Mouse (Mus musculus): Measurements from ENCODE around the gene Mybbp1a.
A peak's percentile ranks its signal among the peaks of the same experiment; 100 is the strongest.

Mybbp1a gene

DNA sequence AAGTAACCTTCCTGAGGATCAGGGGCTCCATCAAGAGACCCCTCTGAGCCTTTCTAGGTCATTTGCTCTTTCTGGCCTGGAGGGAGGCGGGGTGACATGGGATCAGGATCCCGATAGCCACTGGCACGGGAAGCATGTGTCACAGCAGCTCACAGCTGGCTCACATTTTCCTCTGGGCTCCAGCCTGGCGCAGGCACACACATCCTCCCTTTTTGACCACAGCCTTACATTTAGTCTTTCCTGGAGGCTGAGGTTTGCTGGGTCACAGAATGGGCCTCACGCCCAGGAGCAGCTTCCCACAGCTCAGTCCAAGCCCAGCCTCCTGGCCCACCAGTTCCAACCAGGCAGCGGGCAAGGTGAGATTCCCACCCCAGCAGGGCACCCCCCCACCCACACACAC, 37.1 kb downstream of the Mybbp1a start:
- peak; percentile 54 for DNase-seq (ENCODE audit: low spot score)

DNA sequence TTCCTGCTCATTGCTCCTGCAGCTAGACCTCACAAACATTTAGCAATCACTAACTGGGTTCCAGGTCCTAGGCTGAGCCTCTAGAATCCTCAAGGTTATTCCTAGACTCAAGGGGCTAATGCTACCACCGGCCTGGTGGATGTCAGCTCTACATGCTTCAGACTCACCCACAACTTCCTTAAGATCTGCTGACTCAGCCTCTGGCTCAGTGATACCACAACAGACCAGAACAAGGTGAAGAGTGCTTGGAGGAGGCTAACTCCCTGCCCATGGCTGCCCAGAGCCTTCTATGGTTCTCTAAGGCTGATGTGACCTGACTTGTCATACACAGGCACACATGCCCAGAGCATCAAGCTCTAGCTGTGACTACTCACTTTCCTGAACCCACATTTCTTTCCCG, 38.3 kb downstream of the Mybbp1a start:
- DNase-seq (ENCODE audit: low spot score), result no peak

DNA sequence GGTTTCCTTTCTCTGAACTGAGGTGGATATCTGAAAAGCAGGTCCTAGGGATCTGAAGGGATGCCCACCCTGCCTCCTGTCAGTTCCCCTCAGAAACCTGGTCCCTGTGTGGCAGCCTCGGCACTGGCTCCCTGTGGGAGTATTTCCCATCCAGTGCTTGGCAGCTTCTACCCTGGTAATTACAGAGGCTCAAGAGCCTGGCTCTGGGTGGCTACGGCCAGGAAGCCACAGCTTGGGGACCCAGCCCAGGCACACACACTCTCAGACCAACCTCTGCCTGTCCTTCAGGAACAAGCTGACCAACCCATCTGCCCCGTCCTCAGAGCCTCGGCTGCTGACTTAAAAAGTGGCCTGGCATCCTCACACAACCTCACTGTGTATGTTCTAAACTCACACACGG, 40.2 kb downstream of the Mybbp1a start:
- no peak for DNase-seq (ENCODE audit: low spot score)

DNA sequence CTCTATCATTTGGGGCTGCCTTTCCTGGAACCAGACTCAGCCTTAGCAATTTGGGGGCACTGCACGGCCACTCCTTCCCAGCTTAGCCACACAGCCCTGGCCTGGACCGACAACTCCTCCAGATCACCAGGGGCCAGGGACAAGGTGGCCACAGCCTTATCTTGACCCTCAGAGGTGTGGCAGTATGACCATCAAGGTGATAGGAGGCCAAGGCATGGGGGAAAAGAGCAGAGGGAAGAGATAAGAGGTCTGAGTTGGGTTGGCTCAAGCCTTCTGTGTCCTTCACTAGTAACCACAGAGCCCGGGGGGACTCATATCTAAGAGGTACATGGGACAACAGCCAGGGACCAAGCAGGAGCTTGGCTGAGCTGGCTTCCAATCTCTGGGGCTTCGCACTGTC, 40.8 kb downstream of the Mybbp1a start:
- DNase-seq (ENCODE audit: low spot score), result no peak

DNA sequence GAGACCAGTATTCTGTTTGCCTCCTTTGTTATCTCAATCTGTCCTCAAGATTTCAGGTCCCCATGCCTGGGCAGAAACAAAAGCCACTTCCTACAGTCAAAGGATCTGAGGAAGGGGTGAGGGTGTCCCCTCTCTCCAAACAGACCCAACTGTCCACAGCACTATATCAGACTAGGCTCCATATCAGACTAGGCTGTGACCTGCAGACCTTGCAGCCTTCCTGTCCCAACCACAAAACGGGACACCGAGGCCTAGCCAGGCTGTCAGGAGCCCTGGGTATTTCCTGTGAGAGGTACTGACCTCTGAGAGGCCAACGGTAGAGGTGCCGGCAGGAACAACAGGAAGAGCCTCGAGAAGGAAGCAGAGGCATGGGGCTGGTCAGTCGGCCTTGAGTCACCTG, 43.4 kb downstream of the Mybbp1a start:
- no peak for DNase-seq (ENCODE audit: low spot score)

DNA sequence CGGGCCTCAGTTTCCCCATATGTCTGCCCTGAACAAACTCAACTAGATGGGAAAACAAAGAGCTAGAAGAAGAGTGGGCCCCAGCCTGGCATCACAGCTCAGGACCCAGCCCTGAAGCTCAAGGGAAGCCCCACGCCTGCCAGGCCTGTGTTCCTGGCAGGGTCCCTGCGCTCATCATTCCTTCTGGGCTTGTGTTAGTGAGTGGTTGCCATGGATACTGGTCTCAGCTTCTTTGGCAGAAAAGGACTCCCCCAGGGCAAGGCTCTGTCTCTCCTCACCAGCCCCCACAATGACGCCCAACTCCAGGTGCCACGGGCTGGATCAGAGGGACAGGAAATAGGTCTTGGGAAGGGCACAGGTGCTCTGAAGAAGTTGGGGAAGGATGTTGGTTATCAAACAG, 44.0 kb downstream of the Mybbp1a start:
- no peak for DNase-seq (ENCODE audit: low spot score)

DNA sequence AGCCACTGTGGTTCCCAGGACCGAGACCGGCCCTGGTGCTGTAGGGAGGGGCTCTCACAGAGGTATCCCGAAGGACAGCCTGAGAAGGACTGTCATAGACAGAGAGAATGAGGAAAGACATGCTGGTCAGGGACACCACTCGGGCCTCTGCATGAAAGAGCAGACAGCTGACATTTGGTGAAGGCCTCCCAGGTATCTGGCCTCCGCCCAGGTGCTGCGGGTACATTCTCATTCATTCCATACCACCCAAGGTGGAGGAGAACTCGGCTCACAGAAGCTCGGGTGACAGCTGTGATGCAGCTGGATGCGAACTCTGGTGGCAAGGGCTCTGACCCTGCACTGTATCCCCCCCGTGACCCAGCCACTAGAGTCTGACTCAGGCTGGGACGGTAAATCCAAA, 44.8 kb downstream of the Mybbp1a start:
- DNase-seq (ENCODE audit: low spot score), result no peak

DNA sequence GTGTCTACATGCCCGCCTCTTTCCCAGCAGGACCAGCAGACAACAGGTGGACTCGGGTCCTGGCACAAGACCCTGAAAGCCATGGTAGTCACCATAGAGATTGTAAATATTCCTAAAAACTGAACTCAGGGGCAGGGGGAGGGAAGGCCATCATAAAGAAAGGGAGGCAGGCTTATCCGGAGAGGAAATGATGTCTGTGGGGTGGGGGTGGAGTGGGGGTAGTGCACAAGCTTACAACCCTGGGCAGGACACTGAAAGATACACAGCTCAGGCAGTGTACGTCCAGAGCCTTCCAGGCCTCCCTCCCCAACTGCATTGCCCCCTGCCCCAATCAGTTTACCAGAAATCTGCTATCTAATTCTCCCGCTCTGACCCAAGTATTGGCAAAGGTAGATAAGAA, 46.0 kb downstream of the Mybbp1a start:
- no peak for DNase-seq (ENCODE audit: low spot score)

DNA sequence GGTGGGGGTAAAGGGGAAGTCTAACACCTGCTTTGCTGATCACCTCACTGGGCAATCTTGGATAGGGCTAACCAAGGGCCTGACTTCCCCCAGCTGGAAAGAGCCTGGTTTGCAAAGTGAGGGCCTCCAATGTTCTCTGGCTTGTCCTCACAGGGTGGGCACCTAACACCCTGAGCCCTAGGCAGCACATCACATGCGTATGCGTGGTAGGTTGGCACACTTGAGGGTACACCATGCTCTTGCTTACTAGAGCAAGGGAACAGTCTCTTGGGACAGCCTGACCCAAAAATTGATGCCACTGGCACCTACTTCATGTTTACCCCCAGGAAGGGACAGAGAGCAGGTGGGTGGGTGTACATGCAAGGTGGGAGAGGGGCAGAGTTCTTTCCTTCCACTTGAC, 46.6 kb downstream of the Mybbp1a start:
- no peak for DNase-seq (ENCODE audit: low spot score)

DNA sequence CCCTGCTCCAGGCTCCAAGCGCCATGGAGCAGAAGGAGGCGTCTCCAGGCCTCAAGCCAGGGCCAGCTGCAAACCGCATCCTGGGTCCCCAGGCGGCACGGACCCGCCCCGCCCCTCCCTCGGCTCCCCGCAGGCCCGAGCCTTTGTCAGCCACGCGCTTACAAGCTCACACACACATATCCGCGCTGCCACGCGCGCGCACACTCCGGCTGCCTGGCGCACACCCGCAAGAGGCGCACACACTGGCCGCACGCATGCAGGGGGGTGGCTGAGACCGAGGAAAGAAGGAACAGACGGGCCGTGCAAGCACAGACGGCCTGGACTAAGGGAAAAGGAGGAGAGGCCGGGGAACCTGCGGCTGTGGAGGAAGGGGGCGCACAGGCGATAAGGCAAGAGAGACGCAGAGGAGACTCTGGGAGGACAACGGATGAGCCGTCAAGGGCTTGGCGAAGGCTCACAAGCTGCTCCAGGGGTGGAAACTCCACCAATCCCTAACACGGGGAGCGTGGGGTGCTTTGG, 47.7 kb downstream of the Mybbp1a start:
- no peak for DNase-seq (ENCODE audit: low spot score)

DNA sequence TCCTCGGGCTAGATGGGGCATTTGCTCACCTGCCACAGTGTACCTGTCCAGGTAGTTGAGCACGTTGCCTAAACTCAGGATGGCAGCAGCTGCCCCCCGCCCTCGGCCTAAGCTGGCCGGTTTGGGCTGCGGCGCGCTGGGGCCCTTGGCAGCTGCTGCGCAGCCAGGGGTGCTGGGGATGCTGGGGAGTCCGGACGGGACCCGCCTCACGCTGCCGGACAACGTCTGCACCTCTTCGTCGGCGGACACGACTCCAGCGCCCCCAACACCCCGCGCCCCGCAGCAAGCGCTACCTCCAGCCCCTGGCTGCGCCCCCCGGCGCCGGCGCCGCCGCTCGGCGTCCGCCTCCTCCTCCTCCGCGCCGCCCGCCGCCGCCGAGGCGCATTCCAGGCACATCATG, 48.2 kb downstream of the Mybbp1a start:
- DNase-seq (ENCODE audit: low spot score), result no peak

DNA sequence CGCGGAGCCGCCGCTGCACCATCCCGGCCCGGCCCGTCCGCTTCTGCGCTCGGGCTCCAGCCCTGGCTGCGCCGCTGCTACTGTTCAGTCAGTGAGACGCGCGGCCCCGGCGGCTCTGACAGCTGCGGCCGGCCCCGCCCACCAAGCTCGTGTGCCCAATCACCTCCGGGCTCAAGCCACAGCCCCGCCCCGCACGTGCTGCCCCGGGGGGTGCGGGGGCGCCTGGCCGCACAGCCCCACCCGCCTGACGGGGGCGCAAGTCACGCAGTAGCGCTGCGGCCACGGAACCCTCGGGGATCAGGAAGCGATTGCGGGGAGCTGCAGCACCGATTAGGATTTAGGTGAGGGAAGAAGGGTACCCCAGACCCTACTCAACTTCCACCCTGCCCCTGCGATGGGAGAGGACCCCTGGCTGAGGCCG, 48.7 kb downstream of the Mybbp1a start, which contains the start of gene Spns2:
Gene Spns2, minus strand, starts transcription at position 24 of the 421 bp plus-strand sequence.
- no peak for DNase-seq (ENCODE audit: low spot score)

DNA sequence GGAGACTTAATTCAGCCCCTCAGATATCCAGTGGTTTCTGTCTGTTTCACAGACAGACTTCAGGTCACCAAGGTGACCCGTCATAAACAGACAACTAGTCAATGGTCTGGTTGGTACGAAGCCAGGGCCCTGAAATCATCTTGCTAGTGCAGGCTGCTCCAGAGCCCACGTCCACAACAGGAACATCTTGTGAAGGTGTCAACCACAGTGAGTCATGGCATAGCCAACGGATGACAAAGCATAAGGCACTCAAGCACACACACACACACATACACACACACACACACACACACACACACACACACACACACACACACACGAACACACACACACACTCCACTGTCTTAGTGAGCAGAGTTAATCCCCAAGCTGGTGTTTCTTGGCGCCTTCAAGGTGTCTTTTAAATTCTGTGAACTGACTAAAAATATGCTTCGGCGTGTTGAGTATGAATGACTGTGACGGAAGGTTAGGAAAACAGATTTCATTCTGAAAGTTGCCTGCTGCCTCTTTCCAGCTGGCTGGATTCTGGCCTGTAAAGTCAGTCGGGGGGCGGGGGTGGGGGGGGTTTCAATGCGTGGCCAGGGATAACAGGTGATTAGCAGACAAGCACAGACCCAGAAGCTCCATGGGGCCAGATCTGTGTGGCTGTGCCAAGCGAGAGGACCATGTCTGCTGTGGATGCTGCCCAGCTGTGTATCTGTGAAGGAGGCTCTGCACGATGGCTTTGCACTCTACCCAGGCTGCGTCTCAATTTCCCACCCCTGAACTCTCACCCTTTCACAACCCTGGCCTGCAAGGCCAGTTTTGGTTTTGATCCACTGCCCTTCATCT, 50.2 kb downstream of the Mybbp1a start:
- DNase-seq (ENCODE audit: low spot score), result no peak

DNA sequence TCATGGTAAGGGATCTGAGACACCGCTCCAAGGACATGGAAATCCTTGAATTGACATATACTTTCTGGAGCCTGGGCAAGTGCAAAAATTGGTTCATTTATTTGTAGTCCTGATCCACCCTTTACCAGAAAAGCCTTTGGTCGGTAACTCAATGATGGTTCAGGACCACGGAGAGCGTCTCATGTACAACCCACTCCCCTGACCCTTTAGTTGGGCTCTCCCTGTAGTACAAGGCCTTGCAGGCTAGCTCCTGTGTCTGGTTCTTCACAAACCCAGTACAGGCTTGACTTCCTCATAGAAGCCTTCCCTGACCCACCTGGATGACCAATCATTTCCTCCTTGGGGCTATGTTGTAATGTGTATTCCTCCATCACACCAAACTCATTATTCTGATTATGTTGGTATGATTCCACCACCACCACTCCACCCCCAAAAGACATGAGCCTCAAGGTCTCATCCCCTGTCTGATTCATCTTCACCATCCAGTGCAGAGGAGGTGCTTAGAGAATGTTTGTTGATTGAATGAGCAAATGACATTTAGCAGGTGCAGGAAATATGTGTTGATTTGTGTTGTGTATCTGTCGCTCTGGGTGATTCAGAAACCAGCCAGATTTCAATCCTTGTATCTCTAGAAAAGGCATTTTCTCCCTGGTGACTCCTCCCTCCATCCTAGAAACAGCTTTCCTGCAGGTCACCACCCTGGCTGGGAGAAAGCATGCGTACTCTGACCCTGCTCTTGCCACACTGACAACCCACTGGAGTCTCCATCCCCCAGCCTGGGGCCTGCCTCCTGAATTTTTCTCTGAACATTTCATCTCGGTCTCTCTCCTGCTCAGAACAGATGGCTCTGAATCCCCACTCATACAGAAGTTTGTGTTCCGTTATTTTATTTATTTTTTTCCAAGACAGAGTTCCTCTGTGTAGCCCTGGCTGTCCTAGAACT, 53.2 kb downstream of the Mybbp1a start:
- peak; percentile 23 for DNase-seq (ENCODE audit: low spot score)

DNA sequence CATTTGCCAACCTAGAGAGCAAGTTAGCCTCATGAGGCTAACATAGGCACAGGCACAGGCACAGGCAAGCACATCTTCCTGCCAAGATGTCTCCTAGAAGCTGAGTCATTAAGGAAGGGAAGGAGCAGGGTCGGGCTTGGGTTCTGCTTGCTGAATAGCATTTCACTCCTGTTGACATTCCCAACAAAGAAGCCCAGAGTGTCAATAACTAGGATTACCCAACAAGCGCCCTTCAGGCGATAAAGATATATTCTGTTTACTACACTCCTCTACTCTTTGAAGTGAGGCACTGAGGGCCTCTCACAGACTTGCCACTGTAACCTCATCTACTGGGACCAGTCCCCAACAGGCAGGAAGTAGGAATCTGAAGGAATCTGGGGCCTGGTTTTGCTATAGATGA, 54.9 kb downstream of the Mybbp1a start:
- peak; percentile 40 for DNase-seq (ENCODE audit: low spot score)

DNA sequence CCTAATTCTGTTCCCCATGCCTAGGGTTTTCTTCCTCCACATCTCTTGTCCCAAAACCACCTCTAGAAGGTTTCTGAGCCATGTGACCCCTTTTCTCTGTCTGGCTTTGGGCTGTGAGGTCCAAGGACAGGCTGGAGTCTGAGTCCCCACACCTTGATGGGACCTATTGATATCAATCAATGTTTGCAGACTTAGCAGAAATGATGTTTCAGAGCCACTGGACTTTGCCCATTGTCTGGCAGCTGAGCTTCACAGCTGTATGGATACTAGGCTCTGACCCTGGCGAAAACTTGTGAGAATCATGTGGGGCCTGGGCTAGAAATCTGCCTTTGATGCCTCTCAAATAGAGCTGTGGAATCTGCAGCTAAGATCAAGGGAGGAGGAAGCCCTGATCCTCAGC, 55.6 kb downstream of the Mybbp1a start:
- DNase-seq (ENCODE audit: low spot score), result no peak

DNA sequence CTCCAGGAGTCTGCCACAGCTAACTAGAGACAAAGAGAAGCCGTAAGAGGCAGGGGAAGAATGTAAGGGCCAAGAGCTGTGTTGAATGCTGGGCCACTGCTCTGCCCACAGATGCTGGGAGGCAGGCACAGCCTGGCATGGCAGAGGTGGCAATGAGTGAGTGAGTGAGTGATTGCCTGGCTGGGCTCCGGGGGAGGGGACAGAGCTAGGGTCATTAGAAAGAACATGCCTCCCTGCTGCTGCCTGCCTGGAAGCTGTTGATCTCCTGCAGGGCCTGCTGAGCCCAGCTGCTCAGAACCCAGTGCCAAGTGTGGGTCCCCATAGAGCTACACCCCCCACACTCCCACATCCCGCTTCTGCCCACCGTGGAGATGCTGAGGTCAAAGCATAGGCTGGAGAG, 56.2 kb downstream of the Mybbp1a start:
- DNase-seq (ENCODE audit: low spot score), result no peak

DNA sequence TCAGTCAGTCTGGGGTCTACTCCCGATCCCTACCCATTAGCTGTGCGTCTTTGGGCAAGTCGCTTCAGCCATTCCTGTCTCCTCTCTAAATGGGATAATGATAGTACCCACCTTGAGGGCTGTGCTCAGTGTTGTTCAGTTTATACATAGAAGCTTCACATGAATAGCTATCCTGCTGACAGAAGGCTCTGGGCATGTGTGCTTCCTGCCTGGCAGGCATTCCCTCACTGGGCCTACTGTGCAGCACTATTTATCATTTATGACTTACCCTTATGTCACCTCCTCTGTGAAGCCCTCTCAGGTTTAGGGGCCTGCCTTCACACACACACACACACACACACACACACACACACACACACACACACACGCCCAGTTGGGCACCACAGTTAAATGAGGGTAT, 59.0 kb downstream of the Mybbp1a start:
- DNase-seq (ENCODE audit: low spot score), result no peak
